Mouse (Mus musculus): ENCODE data around the gene Usp39.

GRCm38 (mm10) chr6:72388266-72388665 lies 43.3 kb upstream of the Usp39 start:
- TF ChIP-seq CTCF (IDR thresholded peaks at IDR 0.05; ENCODE audit: low read depth, low read length): no peak
- no peak for TF ChIP-seq GATA1 (IDR thresholded peaks at IDR 0.05; ENCODE audit: borderline replicate concordance, low read length)
- no peak for TF ChIP-seq TAL1 (conservative IDR thresholded peaks at IDR 0.05; ENCODE audit: low read depth, low read length)
- TF ChIP-seq POLR2AphosphoS5 (IDR thresholded peaks at IDR 0.05; ENCODE audit: insufficient replicate concordance, low read depth, low read length): no peak
